Mouse (Mus musculus) erythroblast, embryonic 14.5 days (primary cell): ENCODE data around the gene Fcrla. TPM values are rescaled to one million over a fixed set of nuclear protein-coding genes. Genes with fewer than 3 reads are reported as not detected.

Experiments used
- H3K27me3 ChIP-seq: 2 replicates; pipeline ENCODE4 v1.6.1; 2012; ENCODE audit warnings: inconsistent platforms; ENCODE audit not compliant: control insufficient read depth
- H3K36me3 ChIP-seq: 2 replicates; pipeline ENCODE4 v1.6.1; 2012; ENCODE audit warnings: mild to moderate bottlenecking, inconsistent platforms; ENCODE audit not compliant: control insufficient read depth
- H3K4me1 ChIP-seq: 2 replicates; pipeline ENCODE4 v1.6.1; 2012; ENCODE audit warnings: inconsistent platforms; ENCODE audit not compliant: control insufficient read depth
- H3K4me3 ChIP-seq: replicated peaks from 2 replicates; pipeline ENCODE3; 2012; ENCODE audit warnings: moderate library complexity, mild to moderate bottlenecking, inconsistent platforms
- H3K9me3 ChIP-seq: 2 replicates; pipeline ENCODE4 v1.6.1; 2012; ENCODE audit warnings: low read length, inconsistent platforms, mixed read lengths; ENCODE audit not compliant: control insufficient read depth
- GATA1 ChIP-seq: IDR thresholded peaks from 2 replicates; pipeline ENCODE4 v1.6.1; 2012; ENCODE audit warnings: low read length, inconsistent platforms, mixed read lengths
- TAL1 ChIP-seq: IDR thresholded peaks from 3 replicates; pipeline ENCODE4 v1.6.1; 2012; ENCODE audit warnings: low read length, inconsistent platforms, mixed read lengths
- polyA plus RNA-seq: library from polyadenylated mRNA; stranded (reverse); fragments of >175 nt; gene quantifications from 2 replicates; pipeline ENCODE4 v1.2.3, GENCODE M21; 2012

The Fcrla gene
- polyA plus RNA-seq, 1 experiment = not detected

DNA sequence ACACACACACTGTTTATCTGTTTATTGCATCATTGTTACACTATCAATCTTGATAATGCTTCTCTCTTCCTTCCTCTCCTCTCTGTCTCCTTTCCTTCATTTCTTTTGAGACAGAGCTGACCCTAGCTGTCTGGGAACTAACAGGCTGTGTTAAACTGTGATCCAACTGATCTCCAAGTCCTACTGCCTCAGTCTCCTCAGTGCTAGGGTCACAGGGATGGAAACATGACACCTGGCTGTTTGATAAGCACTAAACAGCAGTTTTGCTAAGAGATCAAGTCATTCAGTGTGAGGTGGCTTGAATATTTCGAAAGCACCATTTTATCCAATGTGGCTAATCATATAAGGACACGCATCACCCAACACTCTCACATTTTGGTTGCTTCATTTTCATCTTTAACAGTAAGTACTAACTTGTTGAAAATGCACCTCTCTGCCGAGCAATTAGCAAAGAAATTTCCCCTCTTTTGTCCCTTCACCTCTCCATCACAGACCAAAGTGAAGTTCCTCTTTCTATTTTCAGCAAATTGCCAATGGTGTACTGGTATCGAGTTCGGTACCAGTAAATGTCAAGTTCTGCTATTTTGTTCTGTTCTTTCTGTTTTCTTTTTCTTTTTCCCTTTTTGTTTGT lies 30.6 kb downstream of the Fcrla start:
- Histone ChIP-seq H3K36me3 (no peaks in the 10 kb centered on the region), H3K4me3 (no peak overlapping the region), H3K4me1 (peaks cover 3% of the 10 kb centered on the region), H3K27me3 (peaks cover 26% of the 10 kb centered on the region), H3K9me3 (no peaks in the 10 kb centered on the region)
- no peak for TF ChIP-seq TAL1
- TF ChIP-seq GATA1 = no peak

DNA sequence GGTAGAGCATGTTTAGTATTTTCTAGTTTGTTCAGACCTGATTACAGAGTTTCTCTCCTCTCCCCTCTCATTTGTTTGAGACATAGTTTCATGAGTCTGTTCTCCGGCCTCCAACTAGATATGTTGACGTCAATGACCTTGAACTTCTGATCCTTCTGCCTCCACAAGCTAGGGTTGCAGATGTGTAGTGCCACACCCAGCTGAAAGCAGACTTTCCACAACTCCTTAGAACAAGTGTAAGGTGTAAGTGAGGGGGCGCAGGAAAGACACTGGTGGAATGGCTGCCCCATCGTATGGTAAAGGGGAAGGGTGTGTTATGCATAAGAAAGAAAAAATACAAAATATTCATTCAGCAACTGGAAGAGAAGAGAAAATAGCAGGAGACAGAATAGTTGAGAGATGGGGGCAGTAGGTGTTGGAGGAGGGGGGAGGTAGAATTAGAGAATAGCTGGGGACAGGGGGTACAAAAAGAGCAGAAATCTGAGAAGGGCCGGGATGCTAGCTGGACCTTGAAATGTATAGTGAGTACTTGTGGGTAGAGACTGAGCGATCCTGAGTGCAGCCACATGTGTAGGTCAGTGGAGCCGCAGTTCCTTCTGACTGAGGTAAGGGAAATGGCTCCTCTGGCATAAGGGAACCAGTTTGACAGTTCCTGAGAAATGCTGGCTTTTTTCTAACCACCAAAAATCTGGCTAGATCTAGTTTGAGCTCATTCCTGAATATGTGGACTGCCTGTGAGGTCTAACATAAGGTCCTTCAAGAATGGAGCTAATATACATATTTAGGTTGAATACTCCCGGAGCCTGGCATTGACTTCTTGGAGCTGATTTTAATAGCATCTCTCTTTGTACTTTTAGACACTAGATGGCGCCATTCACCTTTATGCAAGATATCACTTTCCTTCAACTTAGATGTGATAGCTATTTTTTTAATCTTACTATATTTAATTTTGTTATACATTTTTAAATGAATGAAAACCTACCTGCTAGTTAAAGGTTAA lies 32.5 kb downstream of the Fcrla start:
- Histone ChIP-seq H3K4me1 (no peaks in the 10 kb centered on the region), H3K27me3 (peaks cover 26% of the 10 kb centered on the region), H3K4me3 (no peak overlapping the region), H3K36me3 (no peaks in the 10 kb centered on the region), H3K9me3 (no peaks in the 10 kb centered on the region)
- TF ChIP-seq GATA1 (no peak), TAL1 (no peak)

- TF ChIP-seq GATA1 (no peak), TAL1 (no peak)
These were observed 35.1 kb downstream of the Fcrla start for GRCm38 (mm10) chr1:170892279-170892678.

GRCm38 (mm10) chr1:170891646-170892045 lies 35.7 kb downstream of the Fcrla start:
- H3K4me1 ChIP-seq = no peaks in the 10 kb centered on the region
- H3K36me3 ChIP-seq = no peaks in the 10 kb centered on the region
- TF ChIP-seq TAL1 (no peak), GATA1 (no peak)

More at GRCm38 (mm10) chr1:170892279-170892678, 35.1 kb downstream of the Fcrla start:
- no peaks in the 10 kb centered on the region for H3K9me3 ChIP-seq
- H3K27me3 ChIP-seq = peaks cover 15% of the 10 kb centered on the region
- H3K4me3 ChIP-seq = no peak overlapping the region
- no peaks in the 10 kb centered on the region for H3K4me1 ChIP-seq
- H3K36me3 ChIP-seq = no peaks in the 10 kb centered on the region

GRCm38 (mm10) chr1:170889310-170889709 lies 38.1 kb downstream of the Fcrla start:
- Histone ChIP-seq H3K4me3 (no peak overlapping the region), H3K27me3 (peaks cover 10% of the 10 kb centered on the region), H3K36me3 (no peaks in the 10 kb centered on the region), H3K9me3 (no peaks in the 10 kb centered on the region), H3K4me1 (peaks cover 12% of the 10 kb centered on the region)
- TF ChIP-seq TAL1 (no peak), GATA1 (no peak)

More at GRCm38 (mm10) chr1:170891646-170892045, 35.7 kb downstream of the Fcrla start:
- H3K9me3 ChIP-seq = no peaks in the 10 kb centered on the region
- no peak overlapping the region for H3K4me3 ChIP-seq
- peaks cover 9% of the 10 kb centered on the region for H3K27me3 ChIP-seq

- Histone ChIP-seq H3K4me3 (no peak overlapping the region), H3K9me3 (no peaks in the 10 kb centered on the region), H3K27me3 (peaks cover 10% of the 10 kb centered on the region), H3K36me3 (no peaks in the 10 kb centered on the region), H3K4me1 (peaks cover 12% of the 10 kb centered on the region)
- no peak for TF ChIP-seq GATA1
- TF ChIP-seq TAL1 = no peak
These were observed 41.3 kb downstream of the Fcrla start for GRCm38 (mm10) chr1:170886044-170886458.

DNA sequence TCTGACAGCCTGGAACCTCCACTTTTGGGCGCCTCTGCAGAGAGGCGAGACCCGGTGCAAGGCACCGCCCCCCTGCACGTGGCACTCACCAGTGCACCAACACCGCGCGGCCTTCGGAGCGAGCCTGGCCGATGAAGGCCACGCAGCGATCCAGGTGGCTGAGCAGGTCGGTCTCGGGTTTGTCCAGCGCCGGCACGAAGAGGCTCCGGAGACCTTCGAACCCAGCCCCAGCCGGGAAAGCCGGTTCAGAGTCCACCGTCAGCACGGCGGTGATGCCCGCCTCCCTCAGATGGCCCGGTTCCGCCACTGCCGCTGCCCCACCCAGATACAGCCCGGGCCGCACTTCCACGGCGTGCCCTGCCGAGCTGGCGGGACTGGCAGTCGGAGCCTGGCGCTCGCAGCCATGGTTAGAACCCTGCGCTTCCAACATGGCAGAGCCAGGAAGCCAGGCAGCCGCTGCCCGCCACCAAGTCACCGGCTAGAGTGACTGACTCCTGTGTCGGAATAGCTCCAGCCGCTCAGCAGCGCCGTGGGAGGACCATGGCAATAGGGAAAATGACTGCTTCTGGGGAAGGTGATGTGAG lies 42.3 kb downstream of the Fcrla start, which contains the start of the genes Gm26620 and Dusp12:
Gene Gm26620, plus strand, starts transcription at position 88 of the 584 bp plus-strand sequence.
Gene Dusp12, minus strand, starts transcription at position 563 of the 584 bp plus-strand sequence.
- H3K9me3 ChIP-seq = no peaks in the 10 kb centered on the region
- H3K36me3 ChIP-seq = peaks cover 6% of the 10 kb centered on the region

GRCm38 (mm10) chr1:170884390-170884789 lies 43.0 kb downstream of the Fcrla start:
- Histone ChIP-seq H3K9me3 (no peaks in the 10 kb centered on the region), H3K4me1 (peaks cover 12% of the 10 kb centered on the region), H3K36me3 (peaks cover 8% of the 10 kb centered on the region), H3K27me3 (peaks cover 10% of the 10 kb centered on the region), H3K4me3 (peak overlapping the region; percentile 80)
- TF ChIP-seq TAL1 = no peak
- no peak for TF ChIP-seq GATA1

More for the DNA sequence above, 42.3 kb downstream of the Fcrla start, which contains the start of the genes Gm26620 and Dusp12:
- TF ChIP-seq TAL1 = no peak
- no peak for TF ChIP-seq GATA1
- Histone ChIP-seq H3K4me1 (peaks cover 12% of the 10 kb centered on the region), H3K4me3 (peak within 1 kb of the TSS; percentile 80), H3K27me3 (peaks cover 10% of the 10 kb centered on the region)
